Mouse (Mus musculus) urinary bladder, postnatal 4 days (tissue): Measurements from ENCODE around the gene Stag2.

Experiments used
- DNase-seq, 2 experiments: peaks; one replicate each; pipeline ENCODE4 v3.0.0; 2021 to 2022; ENCODE audit warnings: low spot score in 2 of 2

The Stag2 gene

DNA sequence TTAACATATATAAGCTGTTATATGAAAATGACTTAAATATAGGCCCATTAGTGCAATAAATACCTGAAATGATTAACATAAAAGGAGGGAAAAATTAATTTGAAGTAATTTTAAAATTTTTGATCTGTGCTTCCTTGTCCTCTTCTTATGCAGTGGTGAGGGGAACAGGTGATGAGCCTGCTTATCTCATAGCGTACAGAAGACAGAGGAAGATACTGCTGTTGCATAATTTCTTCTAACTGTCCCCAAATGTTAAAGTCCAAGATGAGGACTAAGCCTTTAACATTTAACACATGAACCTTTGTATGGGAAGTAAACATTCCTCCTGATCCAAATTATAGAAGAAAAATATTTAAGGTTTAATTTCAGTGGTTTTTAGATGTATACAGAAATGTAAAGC lies 66.6 kb downstream of the Stag2 start:
- DNase-seq: no peak

DNA sequence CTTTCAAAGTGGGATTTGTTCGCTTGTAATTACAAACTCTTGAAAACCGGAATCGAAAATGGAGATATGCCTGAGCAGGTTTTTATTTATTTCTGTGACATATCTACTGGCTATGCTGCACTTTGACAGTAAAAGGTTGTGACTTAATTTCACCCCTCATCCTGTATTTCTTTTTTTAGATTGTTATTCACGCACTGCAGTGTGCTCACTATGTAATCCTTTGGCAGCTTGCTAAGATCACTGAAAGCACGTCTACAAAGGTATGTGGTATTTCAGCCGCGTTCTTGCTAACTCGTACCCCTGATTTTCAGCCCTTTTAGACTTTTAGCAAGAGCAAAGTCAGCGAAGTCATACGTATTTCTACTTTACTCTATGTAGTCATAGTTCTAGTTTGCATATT lies 101.2 kb downstream of the Stag2 start:
- no peak for DNase-seq

DNA sequence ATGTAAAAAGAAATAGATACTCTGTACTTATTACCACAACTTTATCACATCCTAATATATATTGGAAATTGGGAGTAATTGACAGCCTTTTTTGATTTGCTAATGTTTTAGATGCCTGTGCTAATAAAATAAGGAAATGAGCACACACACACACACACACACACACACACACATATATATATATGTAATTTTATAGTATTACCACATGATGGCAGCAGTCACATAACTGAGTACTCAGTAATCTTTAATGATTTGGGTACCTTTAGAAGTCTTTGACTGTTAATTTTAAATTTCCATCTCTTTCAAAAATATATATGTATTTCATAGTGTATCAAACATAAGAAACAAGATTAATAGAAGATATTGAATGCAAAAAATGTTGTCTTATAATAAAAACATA lies 123.6 kb downstream of the Stag2 start:
- DNase-seq: no peak

DNA sequence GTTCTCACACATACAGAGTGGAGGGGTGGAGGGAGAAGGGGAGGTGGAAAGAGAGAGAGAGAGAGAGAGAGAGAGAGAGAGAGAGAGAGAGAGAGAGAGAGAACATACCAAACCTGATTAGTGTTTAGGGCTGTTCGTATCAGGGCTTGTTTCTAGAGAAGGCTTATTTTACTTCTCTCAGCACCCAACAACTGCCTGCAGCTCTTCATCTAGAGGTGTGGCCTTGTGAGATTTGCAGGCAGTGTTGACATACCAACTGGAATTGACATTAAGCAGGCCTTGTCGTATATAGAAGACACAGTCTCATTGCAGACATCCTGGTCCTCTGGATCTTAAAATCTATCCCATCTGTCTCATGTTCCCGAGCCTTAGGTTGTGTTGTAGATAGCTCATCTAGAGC lies 141.1 kb downstream of the Stag2 start:
- no peak for DNase-seq

DNA sequence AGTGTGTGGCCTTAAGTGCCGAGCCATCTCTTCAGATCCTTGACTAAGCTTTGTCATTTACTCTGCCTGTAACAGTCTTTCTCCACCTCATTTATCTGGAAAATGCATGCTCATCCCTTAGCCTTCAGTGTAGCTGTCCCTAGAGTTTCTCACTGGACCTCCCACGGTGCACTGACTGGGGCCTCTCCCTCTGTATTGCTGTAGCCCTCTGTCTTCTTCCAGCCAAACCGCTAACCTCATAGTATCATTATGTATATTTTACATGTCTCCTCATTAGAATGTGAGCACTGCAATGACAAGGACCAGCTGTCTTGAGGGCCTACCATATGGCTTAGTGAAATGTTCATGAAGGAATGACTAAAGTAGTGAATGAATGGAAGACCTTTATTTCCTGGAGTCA lies 166.1 kb downstream of the Stag2 start:
- no peak for DNase-seq

DNA sequence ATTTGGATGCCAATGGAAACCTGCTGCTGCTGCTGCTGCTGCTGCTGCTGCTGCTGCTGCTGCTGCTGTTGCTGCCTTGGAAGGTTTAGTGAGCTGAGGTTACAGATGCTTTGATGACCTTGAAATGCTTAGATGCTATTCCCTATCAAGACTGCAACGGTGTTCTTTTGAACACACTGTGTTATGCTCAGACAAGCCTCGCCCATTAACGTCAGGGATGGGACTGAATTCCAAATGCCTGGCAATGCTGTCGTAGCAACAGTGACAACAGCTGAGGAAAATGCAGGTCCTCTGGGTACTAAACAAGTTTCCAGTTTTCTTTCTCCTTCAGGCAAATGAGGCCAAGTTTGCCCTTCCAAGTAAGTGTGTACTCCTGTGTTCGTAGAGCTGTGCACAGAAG lies 171.3 kb downstream of the Stag2 start:
- no peak for DNase-seq

DNA sequence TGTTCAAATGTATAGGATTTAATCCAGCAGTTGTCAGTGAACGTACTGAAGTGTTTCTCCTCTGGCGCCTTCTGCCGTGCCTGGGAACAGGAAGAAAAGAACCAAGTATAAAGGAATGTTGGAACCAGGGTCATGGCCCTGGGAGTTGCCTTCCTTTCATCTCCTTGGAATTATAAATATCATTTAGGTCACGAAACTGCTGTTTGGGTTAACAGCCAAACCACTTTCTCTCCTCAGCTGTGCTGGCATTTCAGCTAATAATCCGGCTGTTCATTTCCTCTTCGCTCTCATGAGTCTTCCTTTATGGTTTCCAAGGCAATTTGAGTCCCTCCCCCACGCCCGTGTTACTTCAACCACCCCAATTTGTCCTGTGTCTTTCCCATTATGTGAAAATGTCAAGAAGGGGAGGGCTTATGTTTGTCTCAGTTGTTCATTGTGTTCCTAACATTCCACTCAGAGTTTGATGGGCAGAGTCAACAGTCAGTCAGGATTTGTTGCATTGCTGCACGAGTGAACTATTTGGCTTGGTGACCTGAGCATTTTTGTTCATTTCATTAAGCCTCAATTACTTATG lies 172.2 kb downstream of the Stag2 start:
- DNase-seq: no peak

DNA sequence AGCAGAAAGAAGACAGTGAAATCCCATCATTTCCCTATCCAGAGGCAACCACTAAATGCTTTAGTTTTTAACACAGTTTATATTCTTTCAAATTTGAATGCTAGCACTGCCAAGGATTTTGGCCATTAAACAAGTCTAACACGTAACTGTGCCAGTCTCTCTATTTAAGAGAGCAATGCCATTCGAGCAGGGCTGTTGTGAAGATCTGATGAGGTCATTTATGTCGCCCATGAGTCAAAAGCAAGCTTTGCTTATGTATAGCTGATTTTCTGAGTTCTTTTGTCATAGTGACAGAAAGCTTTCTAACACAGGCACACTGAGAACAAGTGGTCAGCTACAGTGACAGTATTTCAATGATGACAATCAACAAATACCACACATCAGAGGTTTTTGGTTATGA lies 175.7 kb downstream of the Stag2 start:
- DNase-seq: no peak
